Mouse (Mus musculus) liver, embryonic 14 days (tissue): Measurements from ENCODE around the gene Fam198a. TPM values are rescaled to one million over a fixed set of nuclear protein-coding genes. Genes with fewer than 3 reads are reported as not detected.

ENCODE experiments used
- polyA plus RNA-seq: library from polyadenylated mRNA; depleted of rRNA; stranded (reverse); fragments of >200 nt; gene quantifications from 2 replicates; pipeline ENCODE4 v1.2.3, GENCODE M21; 2012; rRNA removed

Gene Fam198a
- 0.10 and 0.12 TPM in 2 replicates for polyA plus RNA-seq

DNA sequence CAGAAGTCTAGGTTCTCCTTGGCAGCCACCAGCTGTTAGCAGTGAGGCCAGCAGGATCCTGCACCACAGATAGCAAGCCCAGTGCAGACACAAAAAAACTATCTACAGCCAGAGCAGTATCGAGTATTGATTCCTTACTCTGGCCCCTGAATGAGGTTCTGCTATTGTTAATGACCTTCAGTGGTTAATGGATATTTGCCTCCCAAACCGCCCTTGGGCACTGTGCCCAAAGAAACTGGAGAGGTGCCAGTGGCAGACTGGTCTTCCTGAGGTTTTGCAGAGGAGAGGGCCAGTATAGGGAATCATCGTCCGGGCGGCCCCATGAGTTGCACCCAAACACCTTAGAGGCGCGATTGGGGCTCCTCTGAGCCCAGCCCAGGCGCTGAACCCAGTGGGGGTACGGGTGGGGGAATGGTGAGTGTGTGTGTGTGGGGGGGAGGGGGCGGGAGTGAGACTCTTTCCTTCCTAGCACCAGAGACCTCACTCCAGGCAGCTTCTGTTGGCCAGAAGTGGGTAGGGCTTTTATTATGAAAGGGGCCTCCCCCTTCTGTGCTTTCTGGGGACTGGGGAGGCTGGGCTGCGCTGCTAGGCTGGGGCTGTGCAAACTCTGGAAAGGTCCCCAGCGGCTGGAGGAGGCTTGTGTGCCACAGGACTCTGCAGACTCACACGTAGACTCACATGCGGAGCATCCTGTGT is at the start of gene Fam198a:
Gene Fam198a, plus strand, starts transcription at position 571 of the 696 bp plus-strand sequence.

DNA sequence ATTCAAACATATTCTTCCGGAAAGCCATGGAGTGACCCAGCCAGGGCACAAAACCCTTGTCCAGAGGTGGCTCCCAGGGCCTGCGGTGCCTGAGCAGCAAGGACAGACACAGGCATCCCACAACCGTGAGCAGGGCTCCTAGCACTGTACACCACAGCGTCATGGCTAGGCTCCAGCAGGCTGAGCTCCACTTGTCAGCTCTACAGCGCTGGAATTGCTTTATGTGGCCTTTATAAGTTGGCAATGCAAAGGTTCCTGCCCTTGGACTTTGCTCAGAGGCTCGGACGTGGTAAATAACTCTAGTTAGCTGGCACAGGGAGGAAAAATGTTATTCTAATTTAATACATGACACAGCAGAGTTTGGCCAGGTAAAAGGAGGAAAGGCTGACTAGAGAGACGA is 34.7 kb upstream of the Fam198a start, which contains the start of gene Cyp8b1:
Gene Cyp8b1, minus strand, starts transcription at position 204 of the 400 bp plus-strand sequence.

DNA sequence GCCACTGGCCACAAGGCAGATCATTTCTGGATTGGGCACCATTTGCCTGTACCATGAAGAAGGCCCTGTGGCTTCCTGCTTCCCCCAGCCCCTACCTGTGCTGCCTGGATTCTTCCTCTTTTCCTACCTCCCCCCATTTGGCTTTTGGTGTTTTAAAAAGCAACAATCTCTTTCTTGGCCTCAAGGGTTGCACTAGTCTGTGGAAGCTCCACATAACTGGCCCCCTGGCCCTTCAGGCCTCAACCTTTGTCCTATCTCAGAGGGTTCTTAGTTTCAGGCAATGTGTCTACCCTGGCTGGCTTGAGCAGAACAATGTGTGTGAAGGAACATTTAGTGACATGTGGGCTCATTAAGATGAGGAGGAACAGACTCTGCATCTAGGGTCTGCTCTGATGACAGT is 46.2 kb downstream of the Fam198a start, which contains the start of gene Pomgnt2:
Gene Pomgnt2, minus strand, starts transcription at position 101 of the 400 bp plus-strand sequence.

Other genes starting within 250 kb of the Fam198a start
- gene Sec22c, start 245.5 kb upstream of the Fam198a start, polyA plus RNA-seq: 1.5 and 2.2 TPM in 2 replicates
- 24.9 and 27.6 TPM in 2 replicates for gene Ss18l2, start 240.7 kb upstream of the Fam198a start, polyA plus RNA-seq
- gene Nktr, start 231.8 kb upstream of the Fam198a start, polyA plus RNA-seq: 37.1 and 44.9 TPM in 2 replicates
- gene Zfp651, start 191.7 kb upstream of the Fam198a start, polyA plus RNA-seq: 1.9 TPM in 2 replicates
- gene Klhl40, start 173.4 kb upstream of the Fam198a start, polyA plus RNA-seq: 0.19 TPM in 1 of 2 replicates, not detected in the other
- gene Hhatl, start 158.5 kb upstream of the Fam198a start, polyA plus RNA-seq: 0.01 and 0.07 TPM in 2 replicates
- not detected in 2 replicates for gene Ccdc13, start 111.5 kb upstream of the Fam198a start, polyA plus RNA-seq
- gene Higd1a, start 92.6 kb upstream of the Fam198a start, polyA plus RNA-seq: 24.5 and 25.4 TPM in 2 replicates
- 0.15 and 0.26 TPM in 2 replicates for gene Ackr2, start 52.6 kb upstream of the Fam198a start, polyA plus RNA-seq
- 0.49 and 0.73 TPM in 2 replicates for gene Cyp8b1, start 34.7 kb upstream of the Fam198a start, polyA plus RNA-seq
- 1.8 and 2.1 TPM in 2 replicates for gene Pomgnt2, start 46.1 kb downstream of the Fam198a start, polyA plus RNA-seq
- gene Snrk, start 166.3 kb downstream of the Fam198a start, polyA plus RNA-seq: 10.7 and 12.8 TPM in 2 replicates